Mouse (Mus musculus) gastrocnemius, adult 18-20 months (tissue): ENCODE results near the gene Msl3. TPM values are rescaled to one million over a fixed set of nuclear protein-coding genes. Genes with fewer than 3 reads are reported as not detected.
A peak's percentile ranks its signal among the peaks of the same experiment; 100 is the strongest.
"Not testable (repeated sequence)": the region's sequence is repeated elsewhere in the genome, so short reads cannot be mapped to it uniquely, and the experiment has no call there.

Source experiments
- DNase-seq: peaks from one replicate; pipeline ENCODE4 v3.0.0; 2021; ENCODE audit warnings: low spot score
- long read RNA-seq, 2 experiments: library from polyadenylated mRNA; stranded (forward); transcript quantifications; one replicate each; pipeline ENCODE4 v2.0.0; 2021
- total RNA-seq, 2 experiments: library from RNA; stranded (reverse); gene quantifications; 2 replicates each; pipeline ENCODE4 v1.2.3; 2021

Gene Msl3
- total RNA-seq, result 10 to 100 TPM; 36.0 to 42.6 TPM
- long read RNA-seq, experiment 1, partial matches to known transcripts, result 9 of 20 reads
- long read RNA-seq, experiment 1, other reads (novel, unspliced or antisense), result 4 of 20 reads
- long read RNA-seq, experiment 2, transcript Msl3-201 (13 exons, 2,399 nt), result major isoform, 7 of 15 reads
- long read RNA-seq, experiment 2, partial matches to known transcripts, result 3 of 15 reads
- long read RNA-seq, experiment 2, other reads (novel, unspliced or antisense), result 3 of 15 reads

DNA sequence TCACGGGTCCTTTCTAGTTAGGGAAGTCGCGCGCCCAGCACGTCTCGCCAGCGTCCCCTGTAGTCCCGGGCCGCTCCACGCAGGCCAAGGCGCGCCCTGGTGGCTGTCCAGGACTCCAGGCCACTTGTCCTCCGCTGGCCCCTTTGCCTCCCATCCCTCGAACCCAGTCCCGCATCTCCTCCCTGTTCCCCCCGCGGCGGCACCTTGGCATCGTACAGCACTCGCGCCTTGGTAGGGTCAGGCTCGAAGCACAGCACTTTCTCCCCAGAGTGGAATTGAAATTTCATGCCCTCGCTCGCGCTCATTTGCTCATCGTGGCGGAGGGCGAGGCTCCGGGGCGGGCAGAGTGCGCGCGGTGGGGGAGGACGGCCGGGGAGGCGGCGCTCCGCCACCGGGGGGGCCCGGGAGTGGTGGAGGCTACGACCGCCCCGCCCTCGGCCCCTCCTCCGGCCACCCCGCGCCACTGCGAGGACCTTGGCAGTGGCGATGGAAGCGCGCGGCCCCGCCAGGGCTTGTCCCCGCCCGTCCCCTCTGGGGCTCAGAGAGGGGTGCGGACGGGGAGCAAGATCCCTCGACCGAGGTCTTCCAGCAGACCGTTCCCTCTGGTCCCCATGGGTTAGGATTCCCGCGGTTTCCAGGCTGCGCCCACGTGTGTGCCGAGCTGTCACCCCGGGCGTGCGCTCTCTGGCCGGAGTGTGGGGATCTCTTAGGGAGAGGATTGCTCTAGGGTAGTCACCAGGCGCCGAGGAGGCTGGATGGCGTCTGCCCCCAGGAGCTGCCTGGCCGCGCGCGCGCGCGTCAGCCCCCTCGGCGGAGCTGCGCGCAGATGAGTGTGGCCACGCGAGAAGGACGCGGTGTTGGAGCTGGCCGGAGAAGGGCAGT, at the start of gene Msl3:
Gene Msl3 (minus strand): TSS at position 374 of the 882 bp plus-strand sequence.
- peak; percentile 79 for DNase-seq

DNA sequence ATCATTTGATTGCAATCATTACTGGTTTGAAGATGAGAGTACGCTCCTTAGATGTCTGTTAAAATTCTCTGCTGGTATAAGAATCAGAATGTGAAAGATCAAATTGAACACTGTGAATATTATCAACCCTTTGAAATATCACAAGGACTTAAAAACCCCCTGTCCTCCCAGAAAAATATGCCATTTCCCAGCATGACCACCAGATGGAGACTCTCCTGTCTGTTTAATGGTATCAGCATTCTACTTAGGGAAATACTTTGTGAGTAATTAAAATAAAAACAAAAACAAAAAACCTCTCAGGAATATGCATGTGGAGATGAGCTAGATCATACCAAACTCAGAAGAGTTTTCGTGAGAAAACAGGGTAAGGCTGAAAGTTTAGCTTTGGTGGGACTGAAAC, 44.3 kb upstream of the Msl3 start:
- DNase-seq, result peak; percentile 18

DNA sequence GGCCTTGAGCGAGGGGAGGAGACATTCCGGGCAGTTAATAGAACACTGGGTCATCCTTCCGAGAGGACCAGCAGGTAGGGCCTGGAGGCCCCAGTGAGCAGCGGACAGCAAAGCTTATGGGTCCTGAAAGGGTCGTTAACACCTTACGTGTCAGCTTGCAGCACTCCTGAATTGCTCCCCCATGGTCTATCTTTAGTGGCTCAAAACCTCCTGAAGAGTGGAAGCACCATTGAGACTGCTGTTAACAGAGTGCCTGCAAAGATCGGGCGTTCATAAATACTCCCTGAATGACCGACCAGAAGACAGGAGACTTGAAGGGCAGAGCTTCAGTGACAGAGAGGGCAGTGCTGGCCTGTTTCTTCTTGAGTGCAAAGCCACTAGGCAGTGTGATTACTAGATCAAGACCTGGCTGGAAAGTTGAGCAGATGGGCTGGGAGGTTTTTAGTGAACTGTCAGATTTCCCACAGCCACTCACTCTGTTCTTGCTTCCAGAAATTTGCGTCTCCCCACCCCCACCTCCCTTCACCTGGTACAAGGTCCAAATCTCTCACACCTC, 787 bp upstream of the Msl3 start:
- peak; percentile 42 for DNase-seq

DNA sequence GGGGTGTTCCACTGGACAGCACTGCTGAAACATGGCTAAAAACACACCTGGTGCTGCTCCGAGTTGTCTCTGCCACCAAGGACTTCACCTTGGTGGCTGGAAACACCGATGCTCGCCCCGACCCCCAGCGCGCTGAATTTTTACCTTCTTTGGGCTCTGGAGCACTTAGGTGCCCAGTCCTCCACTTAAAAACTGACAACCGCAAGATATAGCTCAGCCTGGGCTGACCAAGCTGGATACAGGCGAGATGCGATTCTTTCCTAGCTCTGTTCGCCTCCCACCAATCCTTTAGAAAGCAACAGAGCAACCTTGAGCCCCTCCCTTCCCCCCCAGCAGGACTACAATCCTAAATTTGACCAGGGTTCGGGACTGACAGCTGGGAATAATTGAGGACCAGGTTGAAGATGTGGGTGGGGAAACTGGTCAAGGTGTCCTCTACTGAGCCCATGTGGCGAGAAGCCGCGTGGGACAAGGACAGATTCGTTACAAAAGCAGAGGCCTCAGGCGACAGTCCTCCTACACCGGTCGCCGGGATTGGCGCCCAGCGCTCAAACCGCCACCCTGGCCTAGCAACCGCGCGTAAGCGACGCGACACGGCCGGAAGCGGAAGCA, 679 bp downstream of the Msl3 start:
- DNase-seq, result no peak

DNA sequence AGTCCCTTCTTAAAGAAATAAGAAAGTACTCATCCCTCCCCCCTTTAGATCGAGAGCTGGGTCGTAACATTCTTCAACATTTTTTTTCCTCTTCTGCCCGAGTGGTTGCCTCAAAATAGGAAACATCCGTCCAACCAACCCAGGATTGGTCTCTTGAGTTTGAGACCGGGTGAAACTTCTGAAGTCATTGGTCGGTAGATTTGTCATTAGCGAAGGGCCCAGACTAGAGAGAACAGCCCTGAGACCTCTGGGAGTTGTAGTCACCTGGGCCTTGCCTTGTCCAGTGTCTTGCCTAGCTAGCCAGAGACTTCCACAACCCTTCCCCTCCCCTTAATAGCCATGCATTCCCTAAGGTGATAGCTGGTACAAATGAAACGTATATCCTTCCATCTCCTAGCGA, 1.3 kb downstream of the Msl3 start:
- peak; percentile 71 for DNase-seq

DNA sequence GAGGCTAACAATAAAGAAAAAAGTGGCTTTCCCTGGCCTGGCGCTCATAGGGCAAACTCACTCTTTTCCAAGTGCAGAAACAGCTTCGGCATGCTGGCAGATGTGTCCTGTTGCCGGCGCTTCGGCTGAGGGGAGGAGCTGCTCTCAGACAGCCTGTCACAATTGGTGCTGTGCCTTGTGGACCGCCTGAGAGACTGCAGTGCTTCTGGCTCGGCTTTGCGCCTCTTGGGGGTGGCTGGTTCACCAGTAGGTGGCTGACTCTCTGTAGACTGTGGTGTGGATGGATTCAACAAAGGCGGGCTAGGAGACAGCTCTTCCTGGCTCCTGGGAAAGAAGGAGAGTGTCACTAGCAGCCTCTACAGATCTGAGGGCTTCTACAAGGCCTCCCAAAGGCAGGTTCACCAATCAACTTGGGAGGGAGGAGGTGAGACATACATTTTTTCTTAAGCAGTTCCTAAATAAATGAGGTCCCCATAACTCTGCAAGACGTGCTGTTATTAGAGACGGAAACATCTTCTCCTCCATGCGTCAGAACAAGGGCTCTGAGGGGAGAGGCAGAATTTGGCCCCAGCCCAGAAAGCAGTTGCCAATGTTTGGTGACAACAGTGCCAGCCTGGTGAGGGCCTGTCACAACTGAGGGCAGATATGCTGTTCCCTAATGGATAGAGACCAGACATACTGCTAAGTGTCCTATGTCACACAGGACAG, 9.6 kb downstream of the Msl3 start:
- DNase-seq, result no peak

DNA sequence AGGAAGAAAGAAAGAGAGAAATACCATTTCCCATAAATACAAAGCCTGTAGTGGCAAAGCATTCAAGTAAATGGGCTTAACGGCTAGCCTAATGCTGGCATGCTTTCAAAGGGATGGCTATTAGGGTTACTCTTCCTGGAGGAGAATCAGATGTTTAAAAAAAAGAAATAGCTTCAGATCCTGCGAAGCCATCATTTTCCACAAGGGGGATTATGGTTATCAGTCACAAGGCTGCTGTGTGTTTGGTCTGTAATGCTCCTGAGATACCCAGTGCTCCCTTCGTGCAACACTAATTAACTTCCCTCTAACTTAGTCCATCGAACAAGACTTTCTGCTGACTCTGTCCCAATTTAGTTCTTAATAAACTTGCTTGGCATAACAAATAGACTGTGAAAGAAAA, 13.5 kb downstream of the Msl3 start:
- no peak for DNase-seq

DNA sequence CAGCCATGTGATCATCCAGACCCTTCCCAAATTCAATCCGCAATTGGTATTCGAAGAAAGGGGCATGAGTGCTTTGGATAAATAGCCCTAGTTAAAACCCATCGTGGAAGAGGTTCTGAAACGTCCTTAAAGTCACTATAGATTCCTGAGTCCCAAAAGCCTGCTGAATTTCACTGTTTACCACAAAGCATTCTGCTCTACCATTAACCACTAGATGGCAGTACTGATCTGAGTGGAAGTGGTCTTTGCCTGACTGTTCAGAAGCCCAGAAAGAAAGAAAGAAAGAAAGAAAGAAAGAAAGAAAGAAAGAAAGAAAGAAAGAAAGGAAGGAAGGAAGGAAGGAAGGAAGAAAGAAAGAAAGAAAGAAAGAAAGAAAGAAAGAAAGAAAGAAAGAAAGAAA, 13.9 kb downstream of the Msl3 start:
- DNase-seq, result not testable (repeated sequence)

DNA sequence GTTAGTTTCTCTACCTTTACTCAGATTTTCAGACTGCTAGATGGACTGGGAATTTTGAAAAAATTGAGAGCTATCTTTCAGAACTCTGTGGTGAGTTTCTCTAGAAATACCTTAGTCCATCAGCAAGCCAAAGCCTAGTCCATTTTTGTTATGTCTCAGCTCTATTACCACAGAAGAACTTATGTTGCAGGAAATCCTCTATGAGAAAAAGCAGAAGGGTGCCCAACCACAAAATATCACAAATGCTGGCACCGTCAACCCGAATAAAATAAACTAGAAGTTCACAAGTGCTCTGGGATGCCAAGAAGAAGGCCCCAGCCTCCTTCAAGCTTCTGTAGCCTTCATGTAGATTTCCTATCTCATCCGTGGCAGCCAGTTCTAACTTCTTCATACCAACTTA, 14.4 kb downstream of the Msl3 start:
- DNase-seq, result no peak

DNA sequence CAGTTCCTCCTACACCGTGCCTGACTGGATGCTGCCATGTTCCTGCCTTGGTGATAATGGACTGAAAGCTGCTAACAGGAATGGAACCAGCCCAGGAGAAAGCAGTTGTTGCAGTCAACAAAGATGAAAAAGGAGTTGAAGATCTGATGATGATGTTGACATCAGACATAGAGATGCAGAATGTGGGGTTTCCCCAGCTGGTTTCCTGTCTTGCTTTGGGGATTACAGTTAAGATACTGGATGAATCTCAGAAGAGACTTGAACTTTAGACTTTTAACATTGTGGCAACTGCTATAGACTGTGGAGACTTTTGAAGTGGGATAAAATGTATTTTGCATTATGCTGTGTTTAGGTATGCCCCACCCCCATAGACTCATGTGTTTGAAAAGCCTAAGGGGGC, 15.9 kb downstream of the Msl3 start:
- no peak for DNase-seq

DNA sequence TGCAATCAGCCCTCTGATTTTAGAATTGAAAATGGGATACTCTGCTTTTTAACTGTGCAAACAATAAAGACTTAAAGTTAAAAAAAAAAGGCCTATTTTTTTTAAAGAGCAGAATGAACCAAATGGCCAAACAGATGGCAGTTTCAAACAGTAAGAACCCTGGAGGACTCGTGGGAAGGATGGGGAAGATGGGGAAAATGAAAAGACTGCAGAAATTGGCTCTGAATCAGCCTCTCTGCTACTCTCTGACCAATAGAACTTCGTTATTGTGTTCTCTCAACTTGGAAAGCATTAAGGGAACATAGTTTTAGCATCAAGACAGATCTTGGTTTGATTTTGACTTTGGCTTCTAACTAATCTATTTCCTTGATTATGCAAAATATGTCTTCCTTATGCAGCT, 24.4 kb downstream of the Msl3 start:
- no peak for DNase-seq

DNA sequence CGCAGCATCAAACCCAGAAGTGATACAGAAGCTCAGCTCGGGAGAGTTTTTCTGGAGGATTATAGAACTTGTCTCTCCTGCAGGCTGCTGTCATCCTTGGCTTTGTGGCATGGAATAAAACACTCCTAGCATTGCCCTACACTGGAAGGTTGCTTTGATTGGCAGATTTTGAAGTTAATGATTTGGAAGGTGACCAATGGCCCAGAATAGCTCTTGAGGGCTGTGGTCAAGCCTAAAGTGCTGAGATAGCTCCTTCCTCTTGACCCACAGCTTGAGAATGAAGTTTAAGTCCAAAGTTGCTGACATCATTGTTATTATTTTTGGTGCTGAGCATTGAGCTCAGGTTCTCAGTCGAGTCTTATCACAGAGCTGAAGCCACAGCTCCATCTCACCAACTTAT, 26.0 kb downstream of the Msl3 start:
- DNase-seq, result peak; percentile 55

DNA sequence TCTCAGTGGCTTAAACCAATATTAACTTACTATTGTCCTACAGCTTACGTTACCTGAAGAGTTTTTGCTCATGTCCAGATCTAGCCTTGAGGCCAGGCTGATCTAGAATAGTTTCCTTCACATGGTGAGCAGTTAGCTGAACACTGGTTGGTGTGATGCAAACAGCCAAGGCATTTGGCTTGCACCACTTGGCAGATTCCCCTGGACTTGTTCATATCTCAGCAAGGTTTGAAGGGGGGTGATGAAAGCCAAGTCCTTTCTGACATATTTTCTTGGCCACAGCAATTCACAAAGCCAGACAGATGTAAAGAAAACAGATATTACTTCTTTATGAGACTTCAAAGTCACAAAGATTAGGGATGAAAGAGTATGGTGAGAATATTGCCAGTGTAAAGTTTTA, 30.2 kb downstream of the Msl3 start:
- DNase-seq, result no peak

DNA sequence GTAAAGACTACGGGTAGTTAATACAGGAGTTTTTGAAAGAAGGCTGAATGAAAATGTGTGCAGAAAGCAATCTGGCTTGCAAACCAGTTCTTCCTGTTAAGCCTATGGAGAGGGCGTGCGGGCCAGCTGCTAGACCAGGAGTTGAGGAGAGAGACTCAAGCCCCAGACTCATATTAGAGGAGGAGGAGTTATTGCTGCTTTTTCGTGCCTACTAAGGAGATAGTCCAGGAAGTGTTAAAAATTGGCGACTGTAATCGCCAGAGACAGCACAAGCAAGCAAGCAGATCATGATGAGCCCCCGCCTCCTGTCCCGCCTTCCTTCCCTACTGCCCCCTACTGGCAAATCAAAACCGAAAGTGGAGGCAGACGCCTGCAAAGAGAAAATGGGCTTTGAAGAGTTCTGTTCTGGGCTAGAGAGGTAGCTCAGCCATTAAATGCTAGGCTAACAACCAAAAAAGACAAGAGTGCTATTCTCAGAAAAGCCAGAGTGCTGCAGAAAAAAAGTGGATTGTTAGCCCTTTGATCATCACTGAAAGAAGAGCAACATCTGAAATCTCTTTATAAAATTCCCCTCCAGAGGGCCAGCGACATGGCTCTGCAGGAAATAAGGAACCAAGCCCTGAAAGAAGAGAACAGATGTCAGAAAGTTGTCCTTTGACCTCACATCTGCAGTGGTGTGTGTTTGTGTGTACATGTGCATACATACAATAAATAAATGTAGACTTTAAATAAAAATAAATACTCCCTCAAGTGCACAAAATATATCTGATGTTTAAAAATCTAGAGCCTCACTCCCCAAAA, 33.9 kb downstream of the Msl3 start:
- DNase-seq, result peak; percentile 76

Other genes starting within 250 kb of the Msl3 start
- gene Frmpd4, start 96.7 kb downstream of the Msl3 start, total RNA-seq, result under 1 TPM; 0.05 to 0.09 TPM
- 1 to 10 TPM; 3.1 to 3.4 TPM for gene Arhgap6, start 121.2 kb upstream of the Msl3 start, total RNA-seq